Mouse (Mus musculus) stomach, postnatal 0 days (tissue): ENCODE results near the gene Zmynd12. TPM values are rescaled to one million over a fixed set of nuclear protein-coding genes. Genes with fewer than 3 reads are reported as not detected.
A peak's percentile ranks its signal among the peaks of the same experiment; 100 is the strongest.

ENCODE experiments used
- ATAC-seq: fragments of 200-750 bp; cut with Nextera tagmentation; 2 replicates; pipeline ENCODE4 v1.8.0; 2017; ENCODE audit not compliant: low FRiP score, low TSS enrichment
- DNase-seq: peaks from one replicate; pipeline ENCODE4 v3.0.0-alpha.2; 2016; ENCODE audit warnings: low spot score
- H3K27ac ChIP-seq: fragments of 300-500 bp; sonication (generic); replicated peaks from 2 replicates; pipeline ENCODE4 v1.5.1; 2014; ENCODE audit warnings: mild to moderate bottlenecking, control low read depth
- H3K27me3 ChIP-seq: fragments of 300-500 bp; sonication (generic); 2 replicates; pipeline ENCODE4 v1.6.1; 2014; ENCODE audit warnings: low read length; ENCODE audit not compliant: control insufficient read depth, insufficient read depth
- H3K36me3 ChIP-seq: fragments of 300-500 bp; sonication (generic); 2 replicates; pipeline ENCODE4 v1.6.1; 2014; ENCODE audit warnings: low read length, mixed read lengths; ENCODE audit not compliant: control insufficient read depth, insufficient read depth
- H3K4me1 ChIP-seq: fragments of 300-500 bp; sonication (generic); replicated peaks from 2 replicates; pipeline ENCODE4 v1.6.1; 2014; ENCODE audit warnings: antibody characterized with exemption; ENCODE audit not compliant: control insufficient read depth, insufficient read depth
- H3K4me2 ChIP-seq: fragments of 300-500 bp; sonication (generic); replicated peaks from 2 replicates; pipeline ENCODE4 v1.6.1; 2014; ENCODE audit warnings: low read depth, mild to moderate bottlenecking, control low read depth, moderate library complexity
- H3K4me3 ChIP-seq: fragments of 300-500 bp; sonication (generic); 2 replicates; pipeline ENCODE4 v1.5.1; 2014; ENCODE audit warnings: low read depth, low read length, control low read depth
- H3K9ac ChIP-seq: fragments of 300-500 bp; sonication (generic); 2 replicates; pipeline ENCODE4 v1.6.1; 2014; ENCODE audit warnings: mild to moderate bottlenecking, low read length, control low read depth, mixed read lengths
- H3K9me3 ChIP-seq: fragments of 300-500 bp; sonication (generic); 2 replicates; pipeline ENCODE4 v1.6.1; 2016; ENCODE audit warnings: low read length; ENCODE audit not compliant: control insufficient read depth
- CTCF ChIP-seq: IDR thresholded peaks from 2 replicates; pipeline ENCODE4 v1.5.1; 2016; ENCODE audit warnings: antibody characterized with exemption, low read depth, mild to moderate bottlenecking, moderate library complexity
- EP300 ChIP-seq: optimal IDR thresholded peaks from 2 replicates; pipeline ENCODE3; 2016; ENCODE audit warnings: antibody characterized with exemption
- WGBS: fragments of 180-500 bp; shearing (Covaris S2); extraction: QIAGEN DNeasy Blood & Tissue Kit; methylation state at CpG from one replicate; pipeline ENCODE4 v1.1.7; 2014; 5-methylcytosine and 5-hydroxymethylcytosine counted together
- polyA plus RNA-seq: library from polyadenylated mRNA; unstranded; fragments of >200 nt; fragmentation: Nextera tagmentation; extraction: Ambion mirVana; gene quantifications from 2 replicates; pipeline ENCODE4 v1.2.1, GENCODE M21; 2015

Zmynd12 gene
- polyA plus RNA-seq, 1 experiment from 2014 or later = 0.15 TPM

DNA sequence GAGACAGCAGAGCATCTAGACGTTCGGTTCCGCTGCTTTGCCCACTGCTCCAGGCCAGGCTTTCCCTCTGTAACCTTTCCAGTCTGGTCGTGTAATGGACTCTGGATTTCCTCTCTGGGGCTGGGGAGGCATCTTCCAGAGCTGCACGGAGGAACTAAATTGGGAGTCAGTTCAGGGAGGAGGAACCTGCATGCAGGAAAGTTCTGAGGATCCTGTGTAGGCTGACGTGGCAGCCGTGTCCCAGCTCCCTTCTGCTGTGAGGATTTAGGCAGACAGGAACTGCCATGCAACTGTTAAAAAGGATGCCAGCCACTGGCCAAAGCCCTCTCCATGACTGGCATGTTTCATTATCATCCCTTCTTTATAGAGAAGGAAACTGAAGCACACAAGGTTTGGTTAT lies 27.8 kb downstream of the Zmynd12 start:
- no peak overlapping the region for H3K9ac ChIP-seq
- H3K27me3 ChIP-seq = no peaks in the 10 kb centered on the region
- TF ChIP-seq CTCF = no peak
- TF ChIP-seq EP300 = no peak
- H3K4me2 ChIP-seq = no peak overlapping the region
- no peaks in the 10 kb centered on the region for H3K9me3 ChIP-seq
- ATAC-seq (no peak), DNase-seq (no peak)
- WGBS = 72% methylated on average over 7 of the region's 7 CpGs
- H3K27ac ChIP-seq = no peak overlapping the region
- H3K4me3 ChIP-seq = no peak overlapping the region
- H3K4me1 ChIP-seq = no peaks in the 10 kb centered on the region
- H3K36me3 ChIP-seq = no peaks in the 10 kb centered on the region

DNA sequence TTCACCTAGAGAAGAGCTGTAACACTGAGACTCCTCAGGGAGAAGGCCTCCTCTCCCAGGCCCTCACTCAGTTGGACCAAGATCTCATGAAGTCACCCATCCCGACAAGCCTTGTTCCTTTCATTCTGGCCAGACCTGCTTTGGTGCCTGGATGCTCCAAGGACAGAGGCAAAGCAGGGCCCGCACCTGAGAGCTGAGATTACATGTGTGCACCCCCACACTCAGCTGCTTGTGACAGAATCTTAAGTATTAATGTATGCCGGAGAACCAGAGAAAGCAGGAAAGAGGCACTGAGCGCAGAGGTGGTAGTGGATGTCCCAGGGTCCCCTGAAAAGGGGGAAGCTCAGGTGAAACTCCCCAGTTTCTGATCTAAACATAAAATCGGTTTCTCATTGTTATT lies 30.5 kb downstream of the Zmynd12 start:
- H3K9me3 ChIP-seq = no peaks in the 10 kb centered on the region
- ATAC-seq (no peak), DNase-seq (no peak)
- no peak overlapping the region for H3K9ac ChIP-seq
- H3K27ac ChIP-seq = no peak overlapping the region
- no peak overlapping the region for H3K4me3 ChIP-seq
- H3K4me1 ChIP-seq = no peaks in the 10 kb centered on the region
- H3K36me3 ChIP-seq = no peaks in the 10 kb centered on the region
- no peak overlapping the region for H3K4me2 ChIP-seq
- WGBS = 57% methylated on average over 5 of the region's 5 CpGs
- H3K27me3 ChIP-seq = no peaks in the 10 kb centered on the region
- TF ChIP-seq CTCF = no peak
- TF ChIP-seq EP300 = no peak

DNA sequence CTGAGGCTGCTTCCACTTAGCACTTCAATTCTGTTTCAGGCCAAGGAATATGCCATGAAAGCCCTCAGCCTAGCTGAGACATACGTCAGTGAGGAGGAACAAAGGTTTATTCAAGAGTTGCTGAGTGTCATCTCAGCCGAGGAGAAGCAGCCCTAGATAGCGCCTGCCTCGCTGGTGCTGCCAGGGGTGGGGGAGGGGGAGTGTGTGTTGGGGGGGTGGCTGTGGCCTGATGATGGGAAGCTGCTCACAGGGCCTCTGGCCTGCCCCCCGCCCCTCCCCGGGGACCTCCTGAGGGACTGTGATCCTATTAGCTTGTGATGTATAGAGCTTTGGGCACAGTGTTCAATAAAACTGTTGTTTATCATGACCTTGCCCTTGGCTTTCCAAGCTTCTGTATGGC lies 30.9 kb downstream of the Zmynd12 start:
- no peaks in the 10 kb centered on the region for H3K4me1 ChIP-seq
- TF ChIP-seq EP300 = no peak
- TF ChIP-seq CTCF = no peak
- 31% methylated on average over 6 of the region's 6 CpGs for WGBS
- H3K27me3 ChIP-seq = no peaks in the 10 kb centered on the region
- no peak for ATAC-seq
- H3K4me2 ChIP-seq = no peak overlapping the region
- H3K9ac ChIP-seq = no peak overlapping the region
- DNase-seq = no peak
- no peak overlapping the region for H3K27ac ChIP-seq
- H3K9me3 ChIP-seq = no peaks in the 10 kb centered on the region
- no peak overlapping the region for H3K4me3 ChIP-seq
- H3K36me3 ChIP-seq = no peaks in the 10 kb centered on the region

DNA sequence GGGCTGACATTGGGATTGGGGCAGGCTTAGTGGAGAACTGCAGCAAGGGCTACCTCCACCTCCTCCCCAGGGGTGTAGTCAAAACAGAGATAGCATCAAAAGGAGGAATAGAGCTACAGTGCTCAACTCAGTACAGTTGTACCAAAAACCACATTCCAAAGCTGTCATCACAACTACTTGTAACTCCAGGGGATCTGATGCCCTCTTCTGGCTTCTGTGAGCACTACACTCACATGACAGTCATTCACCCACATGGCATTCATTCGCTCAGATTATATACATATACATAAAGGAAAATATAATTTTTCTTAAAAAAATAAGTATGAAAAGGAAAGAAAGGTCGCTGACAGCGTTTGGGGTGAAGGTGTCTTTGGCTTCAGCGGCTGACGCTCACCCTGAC lies 37.7 kb downstream of the Zmynd12 start:
- ATAC-seq (no peak), DNase-seq (peak; percentile 20)
- Histone ChIP-seq H3K27ac (no peak overlapping the region), H3K36me3 (no peaks in the 10 kb centered on the region), H3K4me2 (no peak overlapping the region), H3K4me3 (no peak overlapping the region), H3K27me3 (no peaks in the 10 kb centered on the region), H3K9me3 (no peaks in the 10 kb centered on the region), H3K9ac (no peak overlapping the region), H3K4me1 (no peaks in the 10 kb centered on the region)
- 60% methylated on average over 5 of the region's 5 CpGs for WGBS
- TF ChIP-seq EP300 (no peak), CTCF (peak; percentile 65)

DNA sequence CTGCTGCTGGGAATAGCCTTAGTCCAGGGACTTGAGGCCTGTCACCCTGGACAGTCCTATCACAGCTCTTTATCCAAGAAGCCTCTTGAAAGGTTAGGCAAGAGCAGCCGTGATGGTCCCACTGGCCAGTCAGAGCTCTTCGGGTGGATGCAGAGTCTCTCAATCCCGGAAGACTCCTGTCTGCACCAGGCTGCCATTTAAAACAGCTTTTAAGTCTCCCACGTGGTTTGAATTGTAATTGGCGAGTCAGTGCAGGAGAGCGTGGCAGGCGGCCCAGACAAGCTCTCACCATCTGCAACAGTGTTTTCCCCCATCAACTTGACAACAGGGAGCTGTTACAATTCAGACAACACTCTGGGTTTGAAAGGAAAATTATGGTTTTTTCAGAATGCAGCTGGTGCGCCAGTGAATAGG lies 38.1 kb downstream of the Zmynd12 start:
- H3K4me1 ChIP-seq = no peaks in the 10 kb centered on the region
- H3K4me3 ChIP-seq = no peak overlapping the region
- no peak overlapping the region for H3K9ac ChIP-seq
- H3K4me2 ChIP-seq = no peak overlapping the region
- DNase-seq (no peak), ATAC-seq (no peak; the same call in 1 of the 2 replicates)
- no peaks in the 10 kb centered on the region for H3K36me3 ChIP-seq
- no peak for TF ChIP-seq EP300
- no peak for TF ChIP-seq CTCF
- H3K27me3 ChIP-seq = no peaks in the 10 kb centered on the region
- H3K27ac ChIP-seq = no peak overlapping the region
- WGBS = 47% methylated on average over 8 of the region's 8 CpGs
- no peaks in the 10 kb centered on the region for H3K9me3 ChIP-seq

DNA sequence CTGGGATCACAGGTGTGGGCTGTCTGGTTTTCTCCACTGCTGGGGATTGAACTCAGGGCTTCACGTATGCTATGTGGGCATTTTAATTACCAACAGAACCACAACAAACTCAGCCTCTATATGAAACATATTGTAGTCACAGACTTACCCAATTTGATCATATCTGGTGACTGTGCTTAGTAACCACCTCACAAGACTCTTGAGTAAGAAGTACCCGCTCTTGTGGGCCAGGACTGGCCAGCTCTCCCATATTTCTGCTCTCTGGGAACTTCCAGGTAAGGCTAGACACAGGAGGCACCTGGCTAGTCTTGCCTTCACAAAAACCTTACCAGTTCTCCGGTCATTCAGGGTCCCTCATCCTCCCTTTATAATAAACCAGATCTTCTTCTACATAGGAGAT lies 39.8 kb downstream of the Zmynd12 start:
- H3K27ac ChIP-seq = no peak overlapping the region
- H3K4me2 ChIP-seq = no peak overlapping the region
- DNase-seq (no peak), ATAC-seq (no peak)
- no peaks in the 10 kb centered on the region for H3K4me1 ChIP-seq
- no peak for TF ChIP-seq CTCF
- TF ChIP-seq EP300 = no peak
- H3K9ac ChIP-seq = no peak overlapping the region
- WGBS = 90% methylated on average over 3 of the region's 3 CpGs
- H3K9me3 ChIP-seq = no peaks in the 10 kb centered on the region
- no peak overlapping the region for H3K4me3 ChIP-seq
- no peaks in the 10 kb centered on the region for H3K27me3 ChIP-seq
- H3K36me3 ChIP-seq = no peaks in the 10 kb centered on the region
